Mouse (Mus musculus) adrenal gland, postnatal 14 days (tissue): ENCODE data around the gene Nr6a1. TPM values are rescaled to one million over a fixed set of nuclear protein-coding genes. Genes with fewer than 3 reads are reported as not detected.

Experiments used
- DNase-seq: peaks from one replicate; pipeline ENCODE4 v3.0.0; 2021; ENCODE audit warnings: mixed read lengths
- total RNA-seq: library from RNA; stranded (reverse); gene quantifications from 2 replicates; pipeline ENCODE4 v1.2.3, GENCODE M21; 2021

Nr6a1 gene
- total RNA-seq, 1 experiment from 2014 or later: 4.5 TPM

GRCm38 (mm10) chr2:38874544-38875108 is 52.9 kb downstream of the Nr6a1 start:
- DNase-seq: no peak

DNA sequence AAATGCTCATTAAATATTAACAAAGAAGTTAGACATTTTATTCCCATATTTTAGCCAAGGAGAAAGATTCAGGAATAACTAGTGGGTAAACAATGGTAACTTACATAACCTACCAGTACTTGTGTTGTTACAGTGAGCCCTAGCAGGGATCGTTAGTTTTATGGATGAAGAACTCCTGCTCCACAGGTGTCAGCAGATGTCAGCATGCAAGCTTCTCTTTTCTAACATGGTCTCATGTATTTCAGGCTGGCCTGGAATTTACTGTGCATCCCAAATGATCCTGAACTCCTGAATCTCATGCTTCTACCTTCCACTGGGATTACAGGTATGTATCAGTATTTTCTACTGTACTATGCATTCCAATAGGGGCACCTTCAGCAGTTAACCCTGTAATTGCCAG is 54.8 kb downstream of the Nr6a1 start:
- no peak for DNase-seq

- DNase-seq: peak; percentile 20
Observed at GRCm38 (mm10) chr2:38866711-38867110, 60.8 kb downstream of the Nr6a1 start.

- peak; percentile 32 for DNase-seq
Observed at GRCm38 (mm10) chr2:38864011-38864410, 63.5 kb downstream of the Nr6a1 start.

DNA sequence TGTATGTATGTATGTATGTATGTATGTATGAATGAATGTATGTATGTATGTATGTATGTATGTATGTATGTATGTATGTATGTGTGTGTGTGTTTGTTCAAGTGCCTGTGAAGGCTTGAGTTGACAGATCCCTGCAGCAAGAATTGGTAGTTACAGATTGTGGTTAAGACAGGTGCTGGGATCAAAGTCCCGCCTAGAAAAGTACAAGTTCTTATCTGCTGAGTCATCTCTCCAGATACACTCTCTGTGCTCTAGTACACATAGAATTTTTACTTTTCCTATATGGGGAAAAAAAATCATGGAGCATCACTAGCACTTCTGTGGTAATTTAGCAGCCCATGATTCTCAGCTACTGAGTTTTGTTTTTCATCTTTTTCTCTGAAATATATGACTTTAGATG is 75.7 kb downstream of the Nr6a1 start:
- DNase-seq: no peak

DNA sequence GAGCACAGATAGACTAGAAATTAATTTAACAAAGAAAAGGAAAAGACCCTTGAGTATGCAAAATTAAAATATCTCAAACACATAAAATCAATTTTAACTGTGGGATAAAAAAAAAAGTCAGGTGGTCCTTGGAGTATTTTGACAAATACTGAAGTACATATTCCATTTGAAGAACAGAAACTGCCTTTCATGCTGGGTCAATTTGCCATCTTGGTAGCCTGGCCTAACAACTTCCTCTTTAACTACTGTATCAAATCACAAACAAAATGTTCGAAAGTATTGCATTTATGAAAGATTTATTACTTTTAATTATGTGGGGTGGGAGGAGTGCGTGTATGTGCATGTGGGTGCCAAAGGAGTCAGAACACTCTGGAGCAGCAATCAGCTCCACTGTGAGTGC is 81.2 kb downstream of the Nr6a1 start:
- no peak for DNase-seq

- no peak for DNase-seq
Observed at GRCm38 (mm10) chr2:38835489-38835888, 92.0 kb downstream of the Nr6a1 start.

GRCm38 (mm10) chr2:38831976-38832375 is 95.5 kb downstream of the Nr6a1 start:
- DNase-seq: no peak

GRCm38 (mm10) chr2:38829521-38829920 is 98.0 kb downstream of the Nr6a1 start:
- DNase-seq: no peak

DNA sequence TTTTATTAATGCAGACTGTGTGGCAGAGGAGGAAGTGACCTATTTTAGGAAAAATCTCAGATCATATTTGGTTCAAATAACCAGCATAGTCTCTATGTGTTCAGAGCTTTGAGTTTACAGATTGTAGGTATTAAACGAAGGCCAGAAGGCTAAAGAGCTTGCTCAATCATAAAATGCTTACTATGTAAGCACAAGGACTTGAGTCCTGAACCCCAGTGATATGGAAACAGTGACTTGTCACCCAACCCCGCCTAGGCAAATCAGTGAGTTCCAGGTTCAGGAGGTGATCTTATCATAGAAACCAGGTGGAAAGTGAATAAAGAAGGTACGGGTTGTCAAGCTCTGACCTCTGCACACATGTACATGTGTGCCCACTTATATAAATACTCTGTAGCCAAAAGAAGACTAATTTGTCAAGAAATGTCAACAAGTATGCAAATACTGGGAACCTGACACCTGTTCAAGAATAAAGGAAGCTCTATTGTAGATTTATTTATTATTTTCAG is 99.6 kb downstream of the Nr6a1 start:
- DNase-seq: no peak

DNA sequence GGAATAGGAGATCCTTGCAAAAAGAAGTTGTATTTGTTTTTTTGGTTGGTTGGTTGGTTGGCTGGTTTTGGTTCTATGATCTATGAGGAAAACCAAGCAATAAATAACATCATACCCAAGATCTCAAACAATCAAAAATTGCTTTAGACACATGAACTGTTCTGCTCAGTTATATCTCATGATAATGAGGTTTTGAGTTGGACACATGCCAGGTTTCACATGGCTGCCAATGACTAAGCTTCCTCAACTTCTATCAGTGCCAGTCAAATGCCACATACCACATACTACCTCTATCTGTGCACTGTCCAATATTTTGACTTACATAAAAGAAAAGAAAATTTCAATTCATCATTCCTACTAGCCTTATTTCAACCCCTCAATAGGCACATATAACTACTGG is 101.3 kb downstream of the Nr6a1 start:
- peak; percentile 43 for DNase-seq

DNA sequence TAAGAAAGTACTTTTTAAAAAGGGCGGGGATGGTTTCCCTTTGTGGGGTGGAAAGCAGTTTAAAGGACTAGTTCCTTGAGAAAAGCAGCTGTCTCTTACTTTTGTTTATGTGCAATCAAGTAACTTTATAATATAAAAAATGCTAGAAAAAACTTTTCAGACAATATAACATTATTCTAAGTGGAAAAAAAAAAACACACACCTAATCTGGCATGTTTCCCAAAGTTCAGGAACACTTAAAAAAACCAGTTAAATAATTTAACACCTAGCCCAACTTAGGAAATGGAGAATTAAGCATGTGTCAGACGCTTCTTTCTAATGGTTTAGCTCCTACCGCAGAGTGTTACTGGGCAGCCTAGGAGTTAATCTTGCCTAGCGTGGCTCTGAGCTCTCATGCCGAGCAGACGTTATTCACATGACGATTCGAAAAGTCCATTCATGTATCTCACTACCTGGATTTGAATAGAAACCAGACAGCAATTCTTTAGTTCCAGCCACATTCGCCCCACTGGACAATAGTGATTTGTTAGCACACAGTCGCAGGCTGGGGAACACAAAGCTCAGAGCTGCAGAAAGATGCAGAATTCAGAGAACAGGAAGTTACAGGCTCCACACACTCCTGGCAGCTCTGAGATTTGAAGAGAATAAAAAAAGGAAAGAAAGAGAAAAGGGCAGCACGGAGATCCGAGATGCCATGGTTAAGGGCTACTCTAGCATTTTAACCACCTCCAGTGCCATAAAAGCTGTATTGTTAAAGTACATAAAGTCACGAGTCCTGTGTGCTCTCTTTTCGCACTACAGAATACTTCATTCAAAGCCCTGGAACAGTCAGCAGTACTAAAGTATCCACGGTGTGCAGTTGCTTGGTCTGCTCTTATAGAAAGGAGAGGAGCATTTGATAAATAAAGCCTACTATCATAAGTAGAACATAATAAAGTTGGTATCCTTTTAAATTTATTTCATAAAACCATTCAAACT is 102.4 kb downstream of the Nr6a1 start:
- peak; percentile 24 for DNase-seq

- DNase-seq: peak; percentile 81
Observed at GRCm38 (mm10) chr2:38823912-38824583, 103.4 kb downstream of the Nr6a1 start.

- DNase-seq: no peak
Observed at GRCm38 (mm10) chr2:38823406-38823805, 104.1 kb downstream of the Nr6a1 start.

DNA sequence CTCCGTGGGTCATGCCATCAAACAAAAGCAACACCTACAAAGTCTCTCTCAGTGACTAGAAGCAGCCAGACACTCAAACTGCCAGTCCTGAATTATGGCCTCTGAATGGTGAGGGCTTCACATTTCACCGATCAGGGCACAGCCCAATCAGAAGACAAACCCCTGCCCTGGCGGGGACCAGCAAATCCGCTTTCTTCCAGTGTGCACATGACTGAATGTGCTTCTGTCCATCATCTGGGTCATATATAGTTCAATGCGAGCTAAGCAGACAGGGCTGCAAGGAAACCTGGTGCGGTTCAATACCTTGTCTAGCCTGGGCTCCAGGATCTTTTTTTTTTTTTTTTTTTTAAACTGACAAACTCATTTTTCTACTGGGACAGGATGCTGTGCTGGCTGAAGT is 104.5 kb downstream of the Nr6a1 start:
- peak; percentile 78 for DNase-seq

DNA sequence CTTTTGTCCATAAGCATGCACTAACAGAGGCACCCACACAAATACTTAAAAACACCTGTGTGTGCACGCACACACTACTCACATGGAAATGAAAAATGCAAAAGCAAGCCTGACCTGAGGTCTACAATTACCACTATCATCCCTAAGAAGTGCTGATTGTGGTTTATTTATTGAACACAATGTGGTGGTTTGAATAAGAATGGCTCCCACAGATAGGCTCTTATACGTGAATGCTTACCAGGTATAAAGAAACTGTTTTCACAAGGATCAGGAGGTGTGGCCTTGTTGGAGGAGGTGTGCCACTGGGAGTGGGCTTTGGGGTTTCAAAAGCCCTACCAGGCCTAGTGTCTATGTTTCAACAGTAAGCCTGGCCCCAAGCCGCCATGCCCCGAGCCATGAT is 110.0 kb downstream of the Nr6a1 start:
- DNase-seq: no peak

DNA sequence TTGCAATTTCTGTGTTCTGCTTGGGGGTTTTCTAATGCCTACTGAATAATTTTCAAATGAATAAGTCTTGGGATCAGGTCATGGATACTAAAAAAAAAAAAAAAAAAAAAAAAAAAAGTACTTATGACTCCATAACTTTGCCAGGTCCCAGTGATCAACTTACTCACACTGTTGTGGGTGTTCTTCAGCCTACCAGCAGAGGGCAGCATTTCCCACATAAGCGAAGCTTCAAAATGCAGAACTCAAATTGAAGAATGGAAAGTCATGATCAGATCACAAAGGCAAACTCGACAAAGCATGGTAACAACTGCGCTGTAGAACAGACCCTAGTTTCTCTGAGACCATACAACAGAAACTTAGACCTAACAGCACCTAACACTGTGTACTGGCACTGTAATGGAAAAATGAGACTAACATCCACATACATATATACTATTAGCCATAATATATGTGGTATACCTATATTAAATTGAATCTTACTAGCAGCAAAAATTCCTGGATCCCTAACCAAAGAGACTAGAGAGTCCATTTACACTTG is 130.3 kb downstream of the Nr6a1 start:
- DNase-seq: peak; percentile 86

DNA sequence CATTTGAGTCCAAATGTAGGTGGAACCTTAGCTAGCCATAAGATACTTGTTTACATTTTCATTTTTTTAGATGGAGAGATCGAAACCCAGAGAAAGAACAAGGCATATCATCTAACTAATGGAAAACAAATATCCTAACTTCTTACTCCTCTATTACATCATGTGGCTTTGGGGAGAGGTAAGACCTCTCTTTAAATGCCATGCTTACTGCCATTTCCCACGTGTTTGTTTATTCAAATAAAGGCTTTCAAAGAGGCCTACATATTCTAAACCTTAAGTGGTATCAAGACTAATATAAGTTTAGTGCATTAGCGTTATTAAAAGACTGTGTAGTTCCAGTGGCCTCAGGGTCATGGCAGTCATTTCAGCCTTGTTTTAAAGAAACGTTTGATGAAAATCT is 140.2 kb downstream of the Nr6a1 start:
- no peak for DNase-seq

- DNase-seq: no peak
Observed at GRCm38 (mm10) chr2:38786216-38786960, 141.1 kb downstream of the Nr6a1 start.

DNA sequence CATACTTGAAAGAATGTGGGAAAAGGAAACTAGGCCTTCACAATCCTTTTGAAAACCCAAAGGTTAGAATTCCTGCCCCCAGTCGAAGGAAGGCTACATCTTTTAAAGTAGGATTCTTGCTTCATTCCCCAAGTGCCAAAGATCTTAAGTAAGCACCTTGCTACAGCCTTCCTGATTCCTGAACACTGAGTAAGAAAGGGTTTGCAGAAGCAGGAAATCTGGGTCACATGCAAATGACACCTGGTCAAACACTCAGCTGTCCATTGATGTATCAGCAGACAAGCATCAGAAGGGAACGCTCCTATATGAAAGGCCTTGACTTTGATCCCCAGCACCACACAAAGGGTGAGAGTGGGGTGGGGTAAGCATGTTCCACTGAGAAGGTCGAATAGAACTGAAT is 142.4 kb downstream of the Nr6a1 start:
- DNase-seq: no peak

DNA sequence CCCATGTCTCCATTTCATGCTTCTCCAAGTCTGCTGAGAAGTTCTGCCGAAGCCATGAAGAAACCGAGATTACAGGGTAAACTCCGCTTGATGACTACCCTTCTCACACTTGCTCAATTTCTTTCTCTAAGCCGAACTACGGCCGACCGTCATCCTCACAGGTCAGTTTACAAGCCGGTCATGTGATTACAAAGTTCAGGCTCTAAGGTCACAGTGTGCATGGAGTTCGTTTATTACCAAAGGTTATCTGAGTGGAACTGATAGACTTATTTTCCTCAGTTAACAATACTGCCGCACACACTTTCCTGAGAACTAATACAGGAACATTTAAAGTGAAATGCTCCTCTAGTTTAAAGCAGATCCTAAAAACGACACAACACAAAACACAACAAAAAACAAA is 143.1 kb downstream of the Nr6a1 start:
- DNase-seq: peak; percentile 28

GRCm38 (mm10) chr2:38783364-38783763 is 144.1 kb downstream of the Nr6a1 start:
- DNase-seq: no peak
